Mouse (Mus musculus) forebrain, embryonic 10.5 days (tissue): ENCODE measurements around the gene Dnajc19. TPM values are rescaled to one million over a fixed set of nuclear protein-coding genes. Genes with fewer than 3 reads are reported as not detected.
"Not testable (repeated sequence)": the region's sequence is repeated elsewhere in the genome, so short reads cannot be mapped to it uniquely, and the experiment has no call there.

Experiments used
- DNase-seq: peaks from one replicate; pipeline ENCODE4 v3.0.0-alpha.2; 2017; ENCODE audit warnings: low spot score; ENCODE audit errors: extremely low spot score
- H3K27ac ChIP-seq: fragments of 300-500 bp; sonication (generic); 2 replicates; pipeline ENCODE4 v1.5.1; 2016; ENCODE audit warnings: mild to moderate bottlenecking
- H3K27me3 ChIP-seq: fragments of 300-500 bp; sonication (generic); 2 replicates; pipeline ENCODE4 v1.6.1; 2016; ENCODE audit warnings: mild to moderate bottlenecking; ENCODE audit not compliant: poor library complexity, severe bottlenecking
- H3K36me3 ChIP-seq: fragments of 300-500 bp; sonication (generic); replicated peaks from 2 replicates; pipeline ENCODE4 v1.6.1; 2016; ENCODE audit warnings: mild to moderate bottlenecking, moderate library complexity
- H3K4me1 ChIP-seq: fragments of 300-500 bp; sonication (generic); 2 replicates; pipeline ENCODE4 v1.6.1; 2016
- H3K4me3 ChIP-seq: fragments of 300-500 bp; sonication (generic); 2 replicates; pipeline ENCODE4 v1.5.1; 2016; ENCODE audit warnings: mild to moderate bottlenecking, moderate library complexity
- H3K9me3 ChIP-seq: fragments of 300-500 bp; sonication (generic); 2 replicates; pipeline ENCODE4 v1.6.1; 2016; ENCODE audit warnings: mild to moderate bottlenecking, moderate library complexity
- WGBS: fragments of 180-500 bp; shearing (Covaris S2); methylation state at CpG from one replicate; pipeline ENCODE4 v1.1.7; 2016; 5-methylcytosine and 5-hydroxymethylcytosine counted together
- polyA plus RNA-seq: library from polyadenylated mRNA; unstranded; fragments of >200 nt; fragmentation: Nextera tagmentation; extraction: Ambion mirVana; gene quantifications from 2 replicates; pipeline ENCODE4 v1.2.1, GENCODE M21; 2016

Gene Dnajc19
- polyA plus RNA-seq, 1 experiment from 2014 or later: 195 TPM

DNA sequence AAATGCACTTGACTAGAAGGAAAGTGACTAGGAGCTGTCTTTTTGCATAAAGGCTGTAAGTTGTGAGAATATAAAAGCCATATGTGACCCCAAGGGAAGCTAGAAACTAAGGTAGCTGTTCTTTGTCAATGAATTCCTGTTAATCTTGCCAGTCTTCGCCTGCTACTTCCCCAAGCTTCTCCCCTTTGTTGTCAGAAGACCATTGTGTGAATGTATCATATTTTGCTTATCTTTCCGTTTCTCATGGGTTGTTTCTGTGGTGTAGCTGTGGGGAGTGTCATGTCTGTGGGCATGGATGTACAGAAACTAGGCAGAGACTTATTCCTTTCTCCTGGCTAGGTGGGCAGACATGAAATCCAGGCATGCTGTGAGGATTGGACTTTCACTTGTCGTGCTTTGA lies 808 bp upstream of the Dnajc19 start:
- H3K27me3 ChIP-seq: no peaks in the 10 kb centered on the region
- H3K9me3 ChIP-seq: no peaks in the 10 kb centered on the region
- peaks cover 24% of the 10 kb centered on the region for H3K4me1 ChIP-seq
- WGBS: 88% methylated on average over 3 of the region's 3 CpGs
- H3K4me3 ChIP-seq: peak overlapping the region; percentile 80; the same call in 1 of the 2 replicates
- DNase-seq: no peak
- H3K36me3 ChIP-seq: peaks cover 19% of the 10 kb centered on the region
- peak overlapping the region; percentile 91 for H3K27ac ChIP-seq

DNA sequence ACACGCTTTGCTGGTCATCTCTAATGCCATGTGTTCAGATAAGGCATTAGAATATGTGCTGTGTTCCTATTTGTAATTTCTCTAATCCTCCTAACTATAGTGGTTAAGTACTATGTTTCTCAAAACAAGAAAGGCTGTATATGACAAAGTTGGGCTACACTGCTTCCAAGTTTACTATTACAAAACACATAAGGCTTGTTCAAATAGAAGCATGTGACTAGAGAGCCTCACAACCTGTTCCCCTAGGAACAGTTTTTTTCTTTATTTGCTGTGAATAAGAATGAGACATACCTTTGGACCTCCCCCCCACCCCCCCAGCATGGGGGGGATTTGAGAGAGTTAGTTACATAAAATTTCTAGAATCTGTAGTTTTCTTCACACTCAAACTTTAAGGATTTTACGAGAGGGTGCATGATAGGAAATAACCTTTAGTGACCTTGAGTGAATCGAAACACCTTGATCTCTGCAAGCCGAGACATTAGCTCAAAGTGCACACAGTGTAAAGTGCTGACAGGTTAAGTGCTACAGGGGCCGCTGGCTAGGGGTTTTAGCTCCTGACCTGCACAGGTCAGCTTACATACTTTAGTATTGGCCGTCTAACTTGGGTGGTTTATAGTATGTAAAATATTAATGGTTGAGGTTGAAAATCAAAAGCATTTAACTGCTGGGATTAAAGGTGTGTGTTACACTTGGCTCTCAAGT lies 4.9 kb downstream of the Dnajc19 start:
- Histone ChIP-seq H3K27ac (no peak overlapping the region), H3K9me3 (no peaks in the 10 kb centered on the region), H3K36me3 (peaks cover 73% of the 10 kb centered on the region), H3K4me1 (peaks cover 14% of the 10 kb centered on the region), H3K4me3 (no peak overlapping the region), H3K27me3 (no peaks in the 10 kb centered on the region)
- 89% methylated on average over 6 of the region's 6 CpGs for WGBS
- no peak for DNase-seq

- H3K27ac ChIP-seq: no peak overlapping the region
- no peak overlapping the region for H3K4me3 ChIP-seq
- H3K9me3 ChIP-seq: no peaks in the 10 kb centered on the region
- H3K27me3 ChIP-seq: no peaks in the 10 kb centered on the region
- no peak for DNase-seq
- H3K36me3 ChIP-seq: peaks cover 95% of the 10 kb centered on the region
- no peaks in the 10 kb centered on the region for H3K4me1 ChIP-seq
- WGBS: 94% methylated on average over 6 of the region's 6 CpGs
Observed at GRCm38 (mm10) chr3:34072726-34073125, 8.4 kb downstream of the Dnajc19 start.

GRCm38 (mm10) chr3:34068943-34069342 lies 12.2 kb downstream of the Dnajc19 start:
- H3K4me3 ChIP-seq, H3K9me3 ChIP-seq, H3K27ac ChIP-seq, H3K27me3 ChIP-seq, DNase-seq, H3K4me1 ChIP-seq: not testable (repeated sequence)
- peaks cover 92% of the 10 kb centered on the region for H3K36me3 ChIP-seq
- 95% methylated on average over 7 of the region's 7 CpGs for WGBS

DNA sequence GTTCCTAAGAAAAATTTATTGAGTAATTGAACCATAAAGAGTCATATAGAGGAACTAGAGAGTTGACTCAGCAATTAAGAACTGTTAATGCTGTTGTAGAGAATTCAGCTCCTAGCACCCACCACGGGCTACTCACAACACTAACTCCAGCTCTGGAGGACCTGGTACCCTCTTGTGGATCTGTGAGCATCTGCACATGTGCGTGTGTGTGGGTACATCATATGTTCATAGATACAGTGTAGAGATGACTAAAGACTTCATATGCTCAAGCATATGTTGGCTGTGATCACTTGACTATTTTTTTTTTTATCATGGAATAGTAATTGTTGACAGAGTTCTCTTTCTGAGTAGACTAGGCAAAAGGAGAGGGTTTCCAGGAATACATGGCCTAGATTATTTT lies 18.8 kb downstream of the Dnajc19 start:
- Histone ChIP-seq H3K9me3 (no peaks in the 10 kb centered on the region), H3K27me3 (no peaks in the 10 kb centered on the region), H3K27ac (no peak overlapping the region), H3K4me1 (no peaks in the 10 kb centered on the region), H3K36me3 (peaks cover 94% of the 10 kb centered on the region), H3K4me3 (no peak overlapping the region)
- DNase-seq: no peak
- 93% methylated on average over 2 of the region's 2 CpGs for WGBS

DNA sequence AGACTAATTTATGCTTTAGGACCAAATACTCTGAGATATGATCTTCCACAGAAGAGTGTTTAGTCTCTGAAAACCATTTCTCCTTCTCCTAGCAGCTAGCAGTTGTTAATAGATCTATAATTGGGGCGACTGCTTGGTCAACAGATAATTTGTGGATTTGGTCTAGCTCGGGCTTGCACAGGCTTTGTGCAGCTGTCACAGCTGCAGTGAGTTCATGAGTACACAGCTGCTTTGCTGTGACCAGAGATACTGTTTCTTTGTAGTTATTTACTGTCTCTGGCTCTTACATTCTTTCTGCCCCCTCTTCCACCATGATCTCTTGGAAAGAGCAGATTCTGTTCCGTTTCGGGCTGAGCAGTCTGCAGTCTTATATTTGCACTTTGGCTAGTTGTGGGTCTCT lies 39.1 kb downstream of the Dnajc19 start:
- DNase-seq: no peak
- Histone ChIP-seq H3K9me3 (no peaks in the 10 kb centered on the region), H3K4me1 (peaks cover 10% of the 10 kb centered on the region; the same call in 1 of the 2 replicates), H3K27me3 (no peaks in the 10 kb centered on the region), H3K36me3 (peaks cover 67% of the 10 kb centered on the region), H3K4me3 (no peak overlapping the region), H3K27ac (no peak overlapping the region)
- 95% methylated on average over 4 of the region's 4 CpGs for WGBS

DNA sequence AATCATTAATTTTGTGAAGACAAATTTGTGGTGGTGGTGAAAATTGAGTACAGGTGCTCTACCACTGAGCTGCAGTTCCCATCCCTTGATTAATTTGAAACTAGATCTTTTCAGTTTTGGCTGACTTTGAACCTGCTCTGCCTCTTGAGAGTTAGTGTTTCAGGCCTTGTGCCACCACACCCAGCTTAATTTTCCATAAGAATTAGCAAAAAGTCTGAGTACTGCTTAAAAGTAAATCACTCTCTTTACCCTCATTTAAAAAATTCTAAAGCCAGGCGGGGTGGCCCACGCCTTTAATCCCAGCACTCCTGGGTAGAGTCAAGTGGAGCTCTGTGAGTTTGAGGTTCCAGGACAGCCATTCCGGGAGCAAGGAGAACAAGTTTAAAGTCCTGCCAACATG lies 45.4 kb downstream of the Dnajc19 start:
- DNase-seq: no peak
- H3K4me3 ChIP-seq: no peak overlapping the region
- H3K27ac ChIP-seq: no peak overlapping the region
- 79% methylated on average over 3 of the region's 3 CpGs for WGBS
- H3K27me3 ChIP-seq: no peaks in the 10 kb centered on the region
- peaks cover 17% of the 10 kb centered on the region; the same call in 1 of the 2 replicates for H3K4me1 ChIP-seq
- peaks cover 24% of the 10 kb centered on the region for H3K36me3 ChIP-seq
- H3K9me3 ChIP-seq: no peaks in the 10 kb centered on the region

DNA sequence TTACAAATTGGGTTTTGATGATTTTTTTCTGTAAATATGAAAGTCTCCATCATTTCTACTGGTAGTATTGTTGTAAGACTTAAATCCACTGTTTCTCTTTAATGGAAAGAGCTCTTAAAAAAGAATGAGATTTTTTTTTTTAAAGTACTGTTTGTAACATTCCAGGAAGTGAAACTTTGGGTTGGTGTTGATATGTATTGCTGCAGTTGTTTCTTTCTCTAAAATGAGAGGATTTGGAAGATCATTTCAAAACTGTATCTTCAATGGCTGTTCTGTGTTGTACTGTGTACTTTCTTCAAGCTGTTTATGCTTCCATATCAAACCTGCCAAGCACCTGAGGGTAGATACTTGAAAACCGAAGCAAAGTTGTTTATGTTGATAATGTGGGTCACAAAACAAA lies 46.3 kb downstream of the Dnajc19 start:
- Histone ChIP-seq H3K4me3 (no peak overlapping the region), H3K27me3 (no peaks in the 10 kb centered on the region), H3K36me3 (peaks cover 24% of the 10 kb centered on the region), H3K27ac (no peak overlapping the region), H3K9me3 (no peaks in the 10 kb centered on the region), H3K4me1 (peaks cover 17% of the 10 kb centered on the region; the same call in 1 of the 2 replicates)
- no peak for DNase-seq
- 98% methylated on average over 1 of the region's 1 CpGs for WGBS

GRCm38 (mm10) chr3:34033720-34034364 lies 47.3 kb downstream of the Dnajc19 start:
- Histone ChIP-seq H3K27me3 (no peaks in the 10 kb centered on the region), H3K4me3 (no peak overlapping the region), H3K36me3 (peaks cover 22% of the 10 kb centered on the region), H3K9me3 (no peaks in the 10 kb centered on the region), H3K4me1 (peaks cover 17% of the 10 kb centered on the region; the same call in 1 of the 2 replicates), H3K27ac (no peak overlapping the region)
- WGBS: 92% methylated on average over 3 of the region's 3 CpGs
- no peak for DNase-seq

GRCm38 (mm10) chr3:34030601-34031000 lies 50.5 kb downstream of the Dnajc19 start:
- no peak for DNase-seq
- Histone ChIP-seq H3K4me3 (no peak overlapping the region), H3K27me3 (no peaks in the 10 kb centered on the region), H3K4me1 (peaks cover 7% of the 10 kb centered on the region; the same call in 1 of the 2 replicates), H3K36me3 (peaks cover 12% of the 10 kb centered on the region), H3K27ac (no peak overlapping the region), H3K9me3 (no peaks in the 10 kb centered on the region)
- WGBS: 90% methylated on average over 3 of the region's 3 CpGs

DNA sequence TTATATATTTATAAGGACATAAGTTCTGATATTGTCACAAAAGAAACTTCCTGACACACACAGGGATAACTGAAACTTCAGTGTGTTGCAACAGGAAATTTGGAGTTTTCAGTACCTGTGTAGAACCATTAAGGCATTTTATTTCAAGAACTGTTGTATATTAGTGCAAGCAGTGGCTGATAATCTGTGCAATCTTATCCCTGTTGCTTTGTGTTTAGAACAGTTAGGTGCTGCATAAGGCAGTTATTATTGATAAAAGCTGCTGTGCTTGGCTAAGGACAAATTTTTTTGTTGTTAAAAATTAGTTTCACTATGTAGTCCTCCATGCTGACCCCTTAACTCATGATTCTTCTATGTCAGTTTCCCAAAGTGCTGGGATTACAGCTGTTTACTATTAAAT lies 52.2 kb downstream of the Dnajc19 start:
- Histone ChIP-seq H3K27me3 (no peaks in the 10 kb centered on the region), H3K9me3 (peaks cover 2% of the 10 kb centered on the region; the same call in 1 of the 2 replicates), H3K4me3 (no peak overlapping the region), H3K27ac (no peak overlapping the region), H3K36me3 (peaks cover 23% of the 10 kb centered on the region), H3K4me1 (peaks cover 2% of the 10 kb centered on the region; the same call in 1 of the 2 replicates)
- DNase-seq: no peak

GRCm38 (mm10) chr3:34021259-34021828 lies 59.8 kb downstream of the Dnajc19 start:
- H3K27ac ChIP-seq: peak overlapping the region; percentile 100; the same call in 1 of the 2 replicates
- peaks cover 2% of the 10 kb centered on the region; the same call in 1 of the 2 replicates for H3K9me3 ChIP-seq
- no peaks in the 10 kb centered on the region for H3K27me3 ChIP-seq
- peaks cover 28% of the 10 kb centered on the region for H3K36me3 ChIP-seq
- peaks cover 19% of the 10 kb centered on the region for H3K4me1 ChIP-seq
- DNase-seq: no peak
- WGBS: 71% methylated on average over 4 of the region's 4 CpGs
- H3K4me3 ChIP-seq: peak overlapping the region; percentile 98
